Mouse (Mus musculus): ENCODE data around the gene Ssu2. TPM values are rescaled to one million over a fixed set of nuclear protein-coding genes. Genes with fewer than 3 reads are reported as not detected.

Ssu2 gene
- polyA plus RNA-seq, 1 experiment = 1.5 TPM

DNA sequence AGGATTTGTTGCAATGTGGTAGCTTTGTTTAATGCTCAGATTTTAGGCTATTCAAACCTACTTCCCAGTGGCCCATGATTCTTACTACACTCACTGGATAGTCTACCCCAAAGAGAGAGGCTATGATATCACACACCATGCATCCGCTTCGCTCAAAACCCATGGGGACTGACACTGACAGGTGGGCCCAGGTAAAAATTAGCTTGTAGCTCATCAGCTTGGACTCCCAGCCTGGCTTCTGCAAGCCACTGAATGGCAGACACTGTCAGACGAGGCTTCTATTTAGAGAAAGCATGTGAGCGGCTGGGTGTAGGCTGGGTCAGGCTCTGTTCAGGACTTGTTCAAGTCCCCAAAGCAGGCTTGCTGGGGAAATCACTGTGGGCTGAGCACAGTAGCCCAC is 37.4 kb downstream of the Ssu2 start:
- no peak for DNase-seq (ENCODE audit: low spot score)

DNA sequence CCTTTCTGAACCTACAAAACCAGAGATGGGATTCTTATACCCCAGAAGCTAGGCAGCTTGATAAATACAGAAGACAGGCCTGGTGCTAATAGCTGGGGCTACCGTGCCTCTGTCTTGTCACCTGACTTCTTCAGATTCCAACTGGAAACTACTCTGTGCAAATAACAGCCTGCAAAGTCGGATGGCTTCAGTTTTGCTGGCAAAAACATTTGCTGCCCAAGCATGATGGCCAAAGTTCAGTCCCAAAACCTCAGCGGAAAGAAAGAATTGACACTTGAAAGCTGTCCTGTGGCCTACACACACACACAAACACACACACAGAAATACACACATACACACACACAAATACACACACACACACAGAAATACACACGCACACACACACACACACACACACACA is 48.8 kb downstream of the Ssu2 start:
- no peak for DNase-seq (ENCODE audit: low spot score)

DNA sequence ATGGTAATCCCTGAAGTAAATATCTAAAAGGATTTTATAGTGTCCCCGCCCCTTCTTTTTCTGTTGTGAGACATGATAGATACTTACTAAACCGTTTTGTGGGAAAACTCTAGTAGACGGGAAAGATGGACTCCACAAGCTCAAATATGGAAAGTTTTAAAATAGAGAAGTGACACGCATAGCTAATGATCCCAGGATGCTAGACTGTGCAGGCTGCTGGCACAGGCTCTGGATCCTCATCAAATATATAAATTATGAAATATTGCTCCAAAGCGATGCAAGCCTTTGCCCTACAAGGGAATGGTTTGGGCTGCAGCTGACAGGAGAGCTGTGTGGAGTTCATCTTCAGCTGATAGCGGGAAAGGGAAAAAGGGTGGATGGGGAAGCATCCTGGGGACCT is 50.2 kb downstream of the Ssu2 start:
- no peak for DNase-seq (ENCODE audit: low spot score)

DNA sequence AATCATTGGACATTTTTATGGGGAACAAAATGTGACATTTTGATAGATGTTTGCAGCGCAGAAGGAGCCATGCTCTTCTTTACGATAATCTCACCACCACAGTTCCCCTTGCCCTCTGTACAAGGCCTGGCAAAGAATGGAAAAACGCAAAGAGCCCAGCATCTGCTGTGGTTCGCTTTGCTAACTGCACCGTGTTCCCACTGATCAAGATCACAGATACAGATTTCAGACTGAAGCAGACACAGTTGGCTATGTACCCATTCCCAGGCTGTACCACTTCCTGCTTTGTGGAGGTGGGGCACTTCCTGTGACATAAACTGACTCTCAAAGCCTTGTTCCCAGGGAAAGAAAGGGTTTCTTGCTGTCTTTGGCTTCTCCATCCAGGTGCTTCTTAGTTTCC is 53.9 kb downstream of the Ssu2 start:
- no peak for DNase-seq (ENCODE audit: low spot score)

DNA sequence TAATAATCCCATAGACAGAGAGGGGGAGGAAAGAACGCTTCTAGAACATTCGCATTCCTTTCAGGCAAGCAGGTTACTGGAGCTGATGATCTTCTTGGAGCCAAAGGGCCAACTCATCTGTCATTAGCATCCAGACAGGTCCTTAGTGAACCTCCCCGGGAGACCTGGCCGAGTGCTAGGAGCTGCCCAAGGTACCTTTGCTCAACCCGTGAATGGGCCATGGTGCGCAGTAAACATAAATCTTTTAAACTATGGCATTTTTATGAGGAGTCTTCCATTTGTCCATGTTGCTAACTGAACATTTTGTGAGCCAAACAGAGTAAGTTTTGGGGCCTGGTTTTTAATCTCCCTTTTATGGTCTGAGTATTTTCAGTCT is 56.6 kb downstream of the Ssu2 start:
- DNase-seq (ENCODE audit: low spot score) = no peak

DNA sequence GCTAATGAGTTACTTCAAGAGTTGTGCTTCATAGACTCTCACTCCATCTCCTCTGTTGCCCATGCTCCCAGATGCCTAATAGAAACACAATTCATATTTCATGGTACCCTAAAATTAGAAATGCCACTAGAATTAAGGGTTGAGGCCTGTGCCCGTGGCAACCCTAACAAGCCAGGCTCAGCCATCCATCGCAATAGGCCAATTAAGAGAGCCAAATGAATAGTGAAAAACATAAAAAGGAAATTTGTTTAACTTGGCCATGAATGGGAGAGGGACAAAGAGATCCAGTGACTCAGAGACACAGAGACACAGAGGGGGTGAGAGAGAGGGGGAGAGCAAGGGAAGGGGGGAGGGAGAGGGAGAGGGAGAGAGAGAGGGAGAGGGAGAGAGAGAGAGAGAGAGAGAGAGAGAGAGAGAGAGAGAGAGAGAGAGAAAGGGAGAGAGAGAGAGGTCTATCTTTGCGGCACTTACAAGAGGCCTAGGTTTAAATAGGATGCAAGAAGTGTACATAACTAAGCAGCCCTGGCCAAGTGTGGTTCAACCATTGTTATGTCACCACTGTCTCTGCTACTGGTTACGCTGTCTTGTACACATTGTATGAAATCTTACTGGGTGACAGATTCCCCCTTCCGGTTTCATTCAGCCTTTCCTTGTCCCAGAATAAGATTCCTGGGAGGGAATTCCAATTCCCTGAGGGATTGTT is 57.2 kb downstream of the Ssu2 start:
- DNase-seq (ENCODE audit: low spot score) = no peak

DNA sequence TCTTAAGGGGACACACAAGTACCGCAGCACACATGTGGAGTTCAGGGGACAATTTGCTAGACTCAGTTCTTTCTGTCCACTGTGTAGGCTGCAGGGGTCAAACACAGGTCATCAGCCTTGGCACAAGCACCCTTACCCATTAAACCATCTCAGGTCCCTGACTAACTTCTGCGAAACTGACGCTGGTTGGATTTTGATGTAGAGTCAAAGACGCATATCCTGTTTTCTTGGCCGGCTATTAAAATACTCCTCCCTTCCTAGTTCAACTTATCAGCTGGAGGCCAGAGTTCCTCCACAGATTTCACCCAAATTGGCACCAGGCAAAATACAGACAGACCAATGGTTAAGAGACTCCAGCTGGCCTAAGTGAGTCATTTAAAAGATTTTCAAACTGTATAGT is 60.0 kb downstream of the Ssu2 start:
- no peak for DNase-seq (ENCODE audit: low spot score)

DNA sequence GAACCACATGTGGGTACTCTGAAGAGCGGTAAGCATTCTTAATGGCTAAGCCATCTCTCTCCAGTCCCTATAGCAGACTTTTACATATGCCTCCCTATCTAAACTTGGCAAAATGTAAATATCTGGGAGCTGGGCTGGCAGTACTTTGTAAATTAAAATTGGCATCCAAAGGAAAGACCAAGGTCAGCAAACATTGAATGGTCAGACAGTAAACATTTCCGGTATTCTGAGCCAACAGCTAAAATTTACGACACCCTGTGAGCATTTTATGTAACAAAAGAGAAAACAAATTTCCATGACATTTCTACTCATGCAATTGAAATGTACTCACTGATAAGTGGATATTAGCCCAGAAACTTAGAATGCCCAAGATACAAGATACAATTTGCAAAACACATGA is 62.6 kb downstream of the Ssu2 start:
- no peak for DNase-seq (ENCODE audit: low spot score)

DNA sequence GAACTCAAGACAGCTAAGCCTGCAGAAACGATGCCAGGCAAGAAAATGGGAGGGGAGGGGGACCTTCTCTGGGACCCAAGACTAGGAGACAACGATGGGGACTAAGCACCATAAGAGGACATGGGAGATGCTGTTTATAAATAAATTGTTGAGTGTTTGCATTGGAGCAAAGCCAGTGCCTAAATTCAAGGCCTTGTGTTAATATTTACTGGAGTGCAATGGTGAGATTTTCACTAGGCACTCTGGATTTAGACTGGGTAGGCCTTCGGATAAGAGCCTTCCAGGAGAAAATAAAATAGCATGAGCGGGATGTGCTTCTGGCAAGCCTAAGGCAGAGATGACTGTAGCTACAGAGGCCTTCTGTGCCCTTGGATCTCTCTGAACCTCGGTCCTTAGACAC is 64.9 kb downstream of the Ssu2 start:
- DNase-seq (ENCODE audit: low spot score) = no peak

DNA sequence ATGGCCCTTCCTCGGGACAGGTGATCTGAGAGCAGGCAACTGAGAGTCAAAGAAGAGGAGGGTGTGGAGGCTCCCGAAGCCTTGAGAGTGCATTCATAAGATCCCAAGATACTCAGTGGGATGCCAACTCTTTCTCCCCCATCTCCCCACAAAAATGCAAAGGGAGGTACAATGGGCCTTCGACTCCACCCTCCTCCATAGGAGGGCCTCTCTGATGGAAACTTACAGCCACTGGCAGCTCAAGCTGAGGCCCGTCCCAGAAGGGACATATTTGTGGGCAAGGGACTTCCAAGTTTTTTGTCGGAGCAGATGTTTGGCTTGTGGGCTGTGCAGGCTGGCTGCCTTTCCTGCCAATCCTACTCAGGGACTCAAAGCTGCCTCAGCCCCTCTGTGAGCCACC is 67.1 kb downstream of the Ssu2 start:
- no peak for DNase-seq (ENCODE audit: low spot score)

DNA sequence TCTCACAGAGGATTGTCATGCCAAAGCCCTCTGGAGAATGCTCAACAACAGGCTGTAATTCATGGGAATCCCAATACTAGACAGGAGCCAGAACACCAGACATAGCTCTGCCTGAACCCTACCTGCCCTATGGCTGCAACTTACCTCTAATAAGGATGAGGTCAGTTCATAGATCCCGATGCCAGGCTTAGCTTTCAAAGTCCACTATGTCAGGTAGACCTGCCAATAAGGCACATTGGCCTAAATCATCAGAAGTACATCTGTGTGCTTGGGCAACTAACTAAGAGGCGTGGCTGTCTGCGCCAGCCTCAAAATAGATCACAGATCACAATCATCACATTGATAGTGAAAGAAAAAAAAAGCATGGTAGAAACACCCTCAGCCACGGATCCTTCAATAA is 68.4 kb downstream of the Ssu2 start:
- DNase-seq (ENCODE audit: low spot score) = no peak

DNA sequence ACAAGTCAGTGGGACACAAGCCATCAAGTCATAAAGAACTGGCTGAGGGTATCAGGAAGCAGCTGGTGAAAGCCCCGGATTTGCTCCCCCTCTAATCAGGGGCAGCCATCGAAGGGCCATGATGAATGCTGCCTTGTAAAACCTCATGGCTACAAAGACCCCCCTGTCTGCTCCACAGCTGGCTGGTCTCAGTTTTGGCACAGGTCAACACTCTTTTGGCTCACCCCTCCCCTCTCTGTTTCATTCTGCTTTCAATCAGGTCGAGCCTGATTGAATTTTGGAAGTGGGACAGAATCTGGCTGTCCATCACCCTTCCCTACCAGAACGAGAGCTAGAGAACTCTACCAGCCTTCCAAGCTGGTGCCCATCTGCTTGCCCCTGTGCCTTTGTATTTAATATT is 76.4 kb downstream of the Ssu2 start:
- DNase-seq (ENCODE audit: low spot score) = no peak

DNA sequence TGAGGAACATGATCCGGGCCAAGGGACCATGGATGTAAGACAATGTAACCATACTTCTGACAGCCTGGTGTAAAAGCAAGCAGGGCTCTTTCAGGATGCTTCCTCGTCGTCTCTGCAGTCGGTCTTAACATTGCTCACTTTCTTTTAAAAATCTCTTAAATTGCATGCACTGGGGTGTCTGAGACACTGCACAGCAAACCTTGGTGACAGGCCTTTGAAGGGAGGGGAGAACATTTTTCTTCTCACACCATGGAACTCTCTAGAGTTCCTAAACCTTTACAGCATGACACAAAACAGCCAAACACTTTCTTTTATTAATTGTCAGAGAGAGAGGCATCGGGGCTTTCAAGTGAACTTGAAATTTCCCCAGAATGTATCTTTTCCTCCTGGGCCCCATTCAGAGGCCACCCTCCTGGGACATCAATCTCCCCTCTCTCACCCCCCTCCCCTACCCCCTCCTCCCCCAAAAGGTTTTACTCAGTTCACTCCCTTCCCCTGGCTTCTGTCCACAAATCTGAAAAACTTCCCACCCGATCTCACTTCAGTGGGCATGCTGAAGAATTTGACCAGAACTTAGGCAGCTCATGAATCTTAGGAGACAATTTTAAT is 78.4 kb downstream of the Ssu2 start:
- no peak for DNase-seq (ENCODE audit: low spot score)

Other genes with a start within 250 kb of the Ssu2 start
- 129 and 190 TPM in 2 replicates for gene Lmcd1, start 114.3 kb downstream of the Ssu2 start, polyA plus RNA-seq (2012; rRNA removed)
- 23.7 and 23.8 TPM in 2 replicates for gene Cav3, start 71.5 kb upstream of the Ssu2 start, polyA plus RNA-seq (2012; rRNA removed)
- gene Oxtr, start 101.9 kb upstream of the Ssu2 start, polyA plus RNA-seq (2012; rRNA removed) = 0.75 and 0.81 TPM in 2 replicates

Measured in urinary bladder, adult 2 months (tissue).